Mouse (Mus musculus) stomach, embryonic 15.5 days (tissue): ENCODE data around the gene R3hdm2. TPM values are rescaled to one million over a fixed set of nuclear protein-coding genes. Genes with fewer than 3 reads are reported as not detected.
A peak's percentile ranks its signal among the peaks of the same experiment; 100 is the strongest.

Experiments used
- ATAC-seq: fragments of 200-750 bp; cut with Nextera tagmentation; 2 replicates; pipeline ENCODE4 v1.8.0; 2017; ENCODE audit warnings: low read depth, moderate number of reproducible peaks, moderate TSS enrichment; ENCODE audit not compliant: insufficient read depth, low FRiP score
- H3K27ac ChIP-seq: fragments of 300-500 bp; sonication (generic); 2 replicates; pipeline ENCODE4 v1.5.1; 2015; ENCODE audit warnings: mild to moderate bottlenecking, inconsistent platforms
- H3K27me3 ChIP-seq: fragments of 300-500 bp; sonication (generic); replicated peaks from 2 replicates; pipeline ENCODE4 v1.6.1; 2015; ENCODE audit warnings: inconsistent platforms
- H3K36me3 ChIP-seq: fragments of 300-500 bp; sonication (generic); 2 replicates; pipeline ENCODE4 v1.6.1; 2015; ENCODE audit warnings: inconsistent platforms
- H3K4me1 ChIP-seq: fragments of 300-500 bp; sonication (generic); 2 replicates; pipeline ENCODE4 v1.6.1; 2015; ENCODE audit warnings: inconsistent platforms
- H3K4me2 ChIP-seq: fragments of 300-500 bp; sonication (generic); 2 replicates; pipeline ENCODE4 v1.6.1; 2015; ENCODE audit warnings: mild to moderate bottlenecking, inconsistent platforms
- H3K4me3 ChIP-seq: fragments of 300-500 bp; sonication (generic); replicated peaks from 2 replicates; pipeline ENCODE4 v1.5.1; 2015; ENCODE audit warnings: inconsistent platforms
- H3K9ac ChIP-seq: fragments of 300-500 bp; sonication (generic); 2 replicates; pipeline ENCODE4 v1.6.1; 2015; ENCODE audit warnings: inconsistent platforms
- H3K9me3 ChIP-seq: fragments of 300-500 bp; sonication (generic); 2 replicates; pipeline ENCODE4 v1.6.1; 2016; ENCODE audit warnings: inconsistent platforms
- WGBS: fragments of 180-500 bp; shearing (Covaris S2); methylation state at CpG from one replicate; pipeline ENCODE4 v1.1.7; 2015; 5-methylcytosine and 5-hydroxymethylcytosine counted together
- polyA plus RNA-seq: library from polyadenylated mRNA; unstranded; fragments of >200 nt; fragmentation: Nextera tagmentation; extraction: Ambion mirVana; gene quantifications from 2 replicates; pipeline ENCODE4 v1.2.1, GENCODE M21; 2015

The R3hdm2 gene
- polyA plus RNA-seq, 1 experiment from 2014 or later, result 26.5 TPM

GRCm38 (mm10) chr10:127526681-127527080, 146.6 kb downstream of the R3hdm2 start:
- peaks cover 78% of the 10 kb centered on the region for H3K27me3 ChIP-seq
- no peaks in the 10 kb centered on the region for H3K36me3 ChIP-seq
- ATAC-seq, result no peak
- no peak overlapping the region for H3K27ac ChIP-seq
- WGBS, result under 1% methylated on average over 26 of the region's 26 CpGs
- peak overlapping the region; percentile 34 for H3K4me3 ChIP-seq
- H3K9me3 ChIP-seq, result no peaks in the 10 kb centered on the region
- H3K4me2 ChIP-seq, result peak overlapping the region; percentile 62
- H3K4me1 ChIP-seq, result peaks cover 33% of the 10 kb centered on the region
- H3K9ac ChIP-seq, result 0 out of 2 replicates have a peak overlapping the region, but pooled peaks have one; percentile 19

- 7% methylated on average over 17 of the region's 17 CpGs for WGBS
- ATAC-seq, result no peak
- H3K27me3 ChIP-seq, result peaks cover 86% of the 10 kb centered on the region
Observed at GRCm38 (mm10) chr10:127527481-127527880, 147.4 kb downstream of the R3hdm2 start.

GRCm38 (mm10) chr10:127530945-127531344, 150.8 kb downstream of the R3hdm2 start:
- H3K9me3 ChIP-seq, result no peaks in the 10 kb centered on the region
- WGBS, result 2% methylated on average over 22 of the region's 25 CpGs
- peaks cover 99% of the 10 kb centered on the region for H3K27me3 ChIP-seq
- no peak overlapping the region for H3K9ac ChIP-seq
- H3K27ac ChIP-seq, result no peak overlapping the region
- no peaks in the 10 kb centered on the region for H3K36me3 ChIP-seq
- no peak overlapping the region for H3K4me3 ChIP-seq
- peaks cover 37% of the 10 kb centered on the region for H3K4me1 ChIP-seq
- H3K4me2 ChIP-seq, result no peak overlapping the region
- no peak for ATAC-seq

More at GRCm38 (mm10) chr10:127527481-127527880, 147.4 kb downstream of the R3hdm2 start:
- Histone ChIP-seq H3K36me3 (no peaks in the 10 kb centered on the region), H3K27ac (no peak overlapping the region), H3K9me3 (no peaks in the 10 kb centered on the region), H3K4me3 (no peak overlapping the region), H3K9ac (no peak overlapping the region), H3K4me1 (peaks cover 30% of the 10 kb centered on the region), H3K4me2 (no peak overlapping the region)

- Histone ChIP-seq H3K4me3 (no peak overlapping the region), H3K4me2 (no peak overlapping the region), H3K27ac (no peak overlapping the region), H3K27me3 (peaks cover 99% of the 10 kb centered on the region), H3K4me1 (peaks cover 31% of the 10 kb centered on the region), H3K36me3 (no peaks in the 10 kb centered on the region), H3K9me3 (no peaks in the 10 kb centered on the region), H3K9ac (no peak overlapping the region)
- WGBS, result 2% methylated on average over 4 of the region's 4 CpGs
- ATAC-seq, result no peak
Observed at GRCm38 (mm10) chr10:127531548-127531947, 151.4 kb downstream of the R3hdm2 start.

- peak within 1 kb of the TSS; percentile 43 for H3K4me3 ChIP-seq
- WGBS, result under 1% methylated on average over 63 of the region's 78 CpGs
- H3K27ac ChIP-seq, result no peak within 1 kb of the TSS
- H3K9me3 ChIP-seq, result no peaks in the 10 kb centered on the region
- H3K4me2 ChIP-seq, result peak within 1 kb of the TSS; percentile 96
- peak; percentile 18; the same call in 1 of the 2 replicates for ATAC-seq
- H3K36me3 ChIP-seq, result peaks cover 3% of the 10 kb centered on the region; the same call in 1 of the 2 replicates
- peaks cover 77% of the 10 kb centered on the region for H3K27me3 ChIP-seq
- peaks cover 24% of the 10 kb centered on the region for H3K4me1 ChIP-seq
- H3K9ac ChIP-seq, result no peak within 1 kb of the TSS
Observed at GRCm38 (mm10) chr10:127534036-127534928, 154.2 kb downstream of the R3hdm2 start, which contains the start of gene Nxph4. Nxph4 (minus strand) TSS chr10:127534559.

- Histone ChIP-seq H3K36me3 (peaks cover 9% of the 10 kb centered on the region; the same call in 1 of the 2 replicates), H3K27me3 (peaks cover 70% of the 10 kb centered on the region), H3K4me2 (peak overlapping the region; percentile 96), H3K27ac (no peak overlapping the region), H3K4me3 (peak overlapping the region; percentile 43), H3K9ac (no peak overlapping the region), H3K4me1 (peaks cover 24% of the 10 kb centered on the region), H3K9me3 (no peaks in the 10 kb centered on the region)
- peak; percentile 15; the same call in 1 of the 2 replicates for ATAC-seq
- WGBS, result 2% methylated on average over 30 of the region's 30 CpGs
Observed at GRCm38 (mm10) chr10:127534929-127535384, 154.8 kb downstream of the R3hdm2 start.

GRCm38 (mm10) chr10:127536586-127537314, 156.6 kb downstream of the R3hdm2 start:
- H3K27me3 ChIP-seq, result peaks cover 52% of the 10 kb centered on the region
- no peak overlapping the region for H3K27ac ChIP-seq
- no peak overlapping the region for H3K9ac ChIP-seq
- H3K4me2 ChIP-seq, result no peak overlapping the region
- WGBS, result 11% methylated on average over 8 of the region's 8 CpGs
- H3K9me3 ChIP-seq, result no peaks in the 10 kb centered on the region
- H3K4me1 ChIP-seq, result peaks cover 20% of the 10 kb centered on the region
- no peak for ATAC-seq
- H3K36me3 ChIP-seq, result peaks cover 20% of the 10 kb centered on the region
- no peak overlapping the region for H3K4me3 ChIP-seq

- no peak overlapping the region for H3K4me2 ChIP-seq
- WGBS, result 25% methylated on average over 7 of the region's 7 CpGs
- no peaks in the 10 kb centered on the region for H3K9me3 ChIP-seq
- H3K36me3 ChIP-seq, result peaks cover 30% of the 10 kb centered on the region
- H3K27me3 ChIP-seq, result peaks cover 40% of the 10 kb centered on the region
- no peak overlapping the region for H3K9ac ChIP-seq
- H3K27ac ChIP-seq, result no peak overlapping the region
- ATAC-seq, result no peak
- no peak overlapping the region for H3K4me3 ChIP-seq
- peaks cover 20% of the 10 kb centered on the region for H3K4me1 ChIP-seq
Observed at GRCm38 (mm10) chr10:127537854-127538583, 157.9 kb downstream of the R3hdm2 start.

GRCm38 (mm10) chr10:127541510-127541909, 161.4 kb downstream of the R3hdm2 start:
- Histone ChIP-seq H3K4me3 (no peak overlapping the region), H3K36me3 (peaks cover 57% of the 10 kb centered on the region), H3K9me3 (no peaks in the 10 kb centered on the region), H3K4me1 (no peaks in the 10 kb centered on the region), H3K27ac (no peak overlapping the region), H3K9ac (no peak overlapping the region), H3K4me2 (no peak overlapping the region), H3K27me3 (peaks cover 5% of the 10 kb centered on the region; the same call in 1 of the 2 replicates)
- WGBS, result 95% methylated on average over 8 of the region's 8 CpGs
- ATAC-seq, result no peak

GRCm38 (mm10) chr10:127542084-127542483, 162.0 kb downstream of the R3hdm2 start:
- Histone ChIP-seq H3K27ac (no peak overlapping the region), H3K27me3 (0 out of 2 replicates have a peak, but pooled peaks cover under 1% of the 10 kb centered on the region), H3K4me2 (no peak overlapping the region), H3K9ac (no peak overlapping the region), H3K4me3 (no peak overlapping the region), H3K4me1 (no peaks in the 10 kb centered on the region), H3K9me3 (no peaks in the 10 kb centered on the region), H3K36me3 (peaks cover 63% of the 10 kb centered on the region)
- WGBS, result 92% methylated on average over 13 of the region's 13 CpGs
- ATAC-seq, result no peak

GRCm38 (mm10) chr10:127542720-127543119, 162.6 kb downstream of the R3hdm2 start:
- H3K36me3 ChIP-seq, result peaks cover 68% of the 10 kb centered on the region

More at GRCm38 (mm10) chr10:127542720-127543119, 162.6 kb downstream of the R3hdm2 start:
- ATAC-seq, result no peak
- Histone ChIP-seq H3K4me2 (no peak overlapping the region), H3K27ac (no peak overlapping the region), H3K9me3 (no peaks in the 10 kb centered on the region), H3K4me3 (no peak overlapping the region), H3K4me1 (no peaks in the 10 kb centered on the region), H3K9ac (no peak overlapping the region), H3K27me3 (no peaks in the 10 kb centered on the region)
- WGBS, result 62% methylated on average over 6 of the region's 6 CpGs
